Mouse (Mus musculus): ENCODE measurements around the gene Ppfibp1.
A peak's percentile ranks its signal among the peaks of the same experiment; 100 is the strongest.

Ppfibp1 gene

DNA sequence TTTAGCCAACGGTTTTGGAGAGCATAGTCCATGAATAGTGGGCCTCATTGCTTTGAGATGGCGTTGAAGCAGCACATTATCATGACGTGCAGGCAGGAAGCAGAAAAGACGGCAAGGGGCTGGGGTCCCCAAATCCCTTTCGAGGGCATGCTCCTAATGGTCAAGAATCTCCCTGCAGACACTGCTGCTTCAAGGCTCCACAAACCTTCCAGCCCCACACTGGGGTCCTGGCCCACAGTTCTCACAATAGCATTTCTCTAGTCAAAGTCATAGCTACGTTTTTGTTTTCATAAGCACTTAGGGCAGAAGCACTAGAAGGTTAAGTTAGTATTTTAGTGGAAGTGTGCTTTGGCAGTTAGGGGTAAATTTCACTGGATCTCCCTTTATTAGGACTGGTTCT is 107.6 kb downstream of the Ppfibp1 start:
- no peak for DNase-seq (ENCODE audit: low spot score)

DNA sequence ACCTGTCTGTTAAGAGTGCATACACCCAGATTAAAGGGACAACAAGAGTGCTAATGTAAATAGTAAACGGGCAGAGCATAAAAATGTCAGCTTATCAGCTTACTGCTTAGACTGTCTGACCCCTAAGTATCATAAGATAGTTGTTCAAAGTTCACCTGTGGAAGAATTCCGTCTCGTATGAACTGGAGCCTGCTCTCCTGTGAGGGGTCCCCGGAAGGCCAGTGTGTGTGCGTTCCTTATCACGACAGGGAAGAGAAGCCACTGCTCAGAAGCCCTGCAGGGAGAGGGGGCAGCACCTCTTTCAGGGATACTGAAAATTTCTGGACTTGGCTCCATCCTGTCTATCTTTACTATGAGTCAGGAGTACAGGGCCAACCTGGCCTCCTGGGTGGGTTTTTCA is 108.7 kb downstream of the Ppfibp1 start:
- DNase-seq (ENCODE audit: low spot score), result no peak

DNA sequence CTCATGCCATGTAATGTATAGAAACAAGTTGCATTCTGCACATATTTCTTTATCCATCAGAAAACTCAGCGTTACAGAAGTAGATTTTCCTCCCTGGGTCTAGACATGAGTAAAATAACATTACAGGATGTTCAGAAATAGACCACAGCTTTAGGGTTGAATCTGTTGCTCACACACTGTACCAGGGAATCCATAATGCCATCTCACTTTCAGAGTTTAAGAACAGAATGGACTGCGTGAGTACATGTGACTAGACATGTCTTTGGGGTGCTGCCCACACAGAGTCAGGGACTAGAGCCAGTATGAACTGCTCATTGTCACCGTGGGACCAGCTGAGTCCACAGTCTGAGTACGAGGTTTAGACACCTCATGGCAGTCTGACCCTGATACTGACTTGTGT is 110.4 kb downstream of the Ppfibp1 start:
- DNase-seq (ENCODE audit: low spot score), result no peak

DNA sequence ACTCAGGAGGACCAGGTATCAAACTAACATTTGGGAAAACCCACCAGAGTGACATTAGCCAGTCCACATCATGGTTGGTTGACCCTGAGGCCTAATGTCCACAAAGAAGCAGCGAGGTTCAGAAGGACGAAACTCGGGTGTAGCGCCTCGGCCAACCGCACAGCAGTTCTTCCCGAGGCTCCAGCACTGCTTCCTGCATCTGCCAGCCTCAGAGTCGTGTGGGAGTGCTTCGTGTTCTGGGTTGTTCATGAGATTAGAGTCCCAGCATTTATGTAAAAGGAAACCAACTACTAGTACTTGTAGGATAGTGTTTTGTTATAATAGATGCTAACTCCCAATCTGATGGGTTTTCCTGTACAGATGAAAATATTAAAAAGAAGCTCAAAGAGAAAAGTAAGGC is 111.0 kb downstream of the Ppfibp1 start:
- DNase-seq (ENCODE audit: low spot score), result no peak

DNA sequence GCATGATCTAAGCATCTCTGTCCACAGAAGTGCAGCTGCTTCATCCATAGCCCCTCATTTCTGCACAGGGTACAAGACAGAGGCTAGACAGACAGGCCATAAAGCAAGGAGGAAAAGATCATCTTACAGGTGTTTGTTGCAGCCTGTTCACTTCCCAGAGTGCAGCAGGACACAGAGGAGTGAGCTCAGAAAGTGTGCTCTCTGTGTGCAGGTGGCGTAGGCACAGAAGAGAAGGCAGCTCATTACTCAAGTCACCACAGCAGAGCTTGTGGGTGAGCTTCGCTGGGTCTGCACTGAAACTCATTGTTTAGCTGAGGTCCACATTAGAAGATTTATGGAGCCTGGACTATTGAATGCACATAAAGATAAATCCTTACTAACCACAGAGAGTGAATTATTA is 111.5 kb downstream of the Ppfibp1 start:
- DNase-seq (ENCODE audit: low spot score), result no peak

DNA sequence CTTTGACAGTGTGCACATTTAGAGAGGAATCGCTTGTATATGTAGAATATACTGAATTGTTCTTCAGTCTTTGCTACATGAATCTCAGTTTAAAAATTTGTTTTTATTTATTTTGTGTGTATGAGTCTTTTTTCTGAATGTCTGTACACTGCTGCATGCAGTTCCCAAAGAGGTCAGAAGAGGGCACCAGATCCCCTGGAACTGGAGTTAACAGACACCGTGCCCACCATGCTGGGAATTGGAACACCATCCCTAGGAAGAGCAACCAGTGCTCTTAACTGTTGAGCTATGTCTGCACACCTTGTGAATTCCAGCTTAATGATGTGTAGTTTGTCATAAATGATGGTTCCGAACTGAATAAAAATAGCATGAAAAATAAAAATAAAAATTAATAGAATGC is 119.9 kb downstream of the Ppfibp1 start:
- peak; percentile 45 for DNase-seq (ENCODE audit: low spot score)

DNA sequence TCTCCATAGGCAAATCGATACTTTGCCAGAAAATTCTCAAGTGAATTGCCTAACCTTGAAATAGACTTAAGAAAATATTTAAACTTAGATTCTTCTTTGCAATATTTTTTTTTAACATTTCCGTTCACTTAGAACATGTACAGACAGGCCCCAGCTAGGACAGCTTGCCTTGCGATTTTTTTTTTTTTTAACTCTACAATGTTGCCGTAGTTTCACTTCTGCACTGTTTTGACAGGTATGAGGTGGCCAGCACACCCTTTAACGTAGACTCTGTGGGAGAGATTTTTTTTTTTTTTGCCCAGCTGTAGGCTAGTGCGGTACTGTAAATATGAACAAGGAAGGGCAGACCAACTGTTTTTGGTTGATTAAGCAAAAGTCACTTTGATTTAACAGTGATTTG is 122.1 kb downstream of the Ppfibp1 start:
- DNase-seq (ENCODE audit: low spot score), result no peak

DNA sequence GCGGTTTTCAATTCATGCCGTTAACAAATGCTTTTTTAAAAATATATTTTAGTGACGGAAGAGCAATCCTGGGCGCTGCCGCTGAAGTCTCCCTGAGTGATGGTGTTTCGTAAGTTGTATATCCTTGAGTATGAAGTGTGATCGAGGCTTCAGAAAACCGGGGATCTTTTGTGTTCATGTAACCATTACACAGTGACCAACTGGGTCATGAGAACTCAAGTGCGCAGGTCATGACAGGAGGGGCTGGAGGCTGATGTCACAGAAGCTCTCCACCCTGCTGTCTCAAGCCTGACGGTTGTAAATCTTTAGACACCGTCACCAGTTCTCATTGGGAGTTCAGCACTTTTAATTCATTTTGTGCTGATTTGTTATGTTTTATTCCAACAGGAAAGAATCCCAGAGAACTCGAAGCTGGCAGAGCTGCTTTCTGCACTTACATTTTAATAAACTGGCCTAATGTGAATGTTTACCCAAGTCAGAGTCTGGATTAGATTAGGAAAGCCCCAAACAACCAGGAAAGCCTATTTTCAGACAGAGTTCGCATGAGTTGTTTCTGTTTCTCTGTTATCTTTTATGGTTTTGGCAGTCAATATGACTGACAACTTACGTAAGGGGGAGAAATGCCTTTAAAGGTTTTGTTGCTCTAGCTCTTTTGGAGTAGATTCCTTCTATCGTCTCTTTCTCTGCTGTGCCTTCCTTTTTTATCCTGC is 122.7 kb downstream of the Ppfibp1 start:
- DNase-seq (ENCODE audit: low spot score), result peak; percentile 10

DNA sequence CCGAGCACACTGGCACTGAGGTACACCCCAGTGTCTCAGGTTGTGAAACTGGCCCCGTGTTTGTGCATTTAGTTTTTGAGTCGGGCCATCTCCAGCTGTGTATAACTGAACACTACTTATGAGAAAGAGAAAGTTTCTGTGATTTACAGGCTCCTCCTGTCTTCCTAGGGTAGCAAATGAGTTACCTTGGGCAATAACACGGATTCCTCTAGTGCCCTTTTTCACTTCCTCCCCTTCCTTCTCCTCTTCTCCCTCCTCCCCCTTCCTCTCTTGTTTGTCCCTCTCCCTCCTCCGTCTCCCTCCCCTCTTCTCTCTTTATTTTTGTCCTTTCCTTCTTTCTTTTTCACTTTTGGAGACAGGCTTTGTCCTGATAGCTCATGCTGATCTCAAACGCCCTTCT is 123.3 kb downstream of the Ppfibp1 start:
- DNase-seq (ENCODE audit: low spot score), result no peak

DNA sequence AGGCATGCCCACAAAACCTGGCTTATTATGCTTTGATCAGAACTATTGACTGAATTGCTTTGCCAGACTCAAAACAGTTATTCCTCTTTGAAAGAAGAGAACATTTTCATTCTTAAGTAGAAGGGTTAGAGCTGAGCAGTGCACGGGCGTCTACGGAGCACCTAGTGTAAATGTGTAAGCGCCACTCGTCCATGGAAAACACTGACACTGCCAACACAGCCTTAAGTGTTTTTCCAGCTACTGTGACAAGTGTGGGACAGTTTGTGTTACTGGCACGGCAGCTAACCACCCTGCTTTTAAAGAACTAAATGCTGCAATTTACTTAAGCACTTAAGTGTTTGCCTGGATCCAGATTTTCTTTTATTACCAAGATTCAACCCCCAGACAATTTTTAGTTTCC is 123.7 kb downstream of the Ppfibp1 start:
- DNase-seq (ENCODE audit: low spot score), result no peak

DNA sequence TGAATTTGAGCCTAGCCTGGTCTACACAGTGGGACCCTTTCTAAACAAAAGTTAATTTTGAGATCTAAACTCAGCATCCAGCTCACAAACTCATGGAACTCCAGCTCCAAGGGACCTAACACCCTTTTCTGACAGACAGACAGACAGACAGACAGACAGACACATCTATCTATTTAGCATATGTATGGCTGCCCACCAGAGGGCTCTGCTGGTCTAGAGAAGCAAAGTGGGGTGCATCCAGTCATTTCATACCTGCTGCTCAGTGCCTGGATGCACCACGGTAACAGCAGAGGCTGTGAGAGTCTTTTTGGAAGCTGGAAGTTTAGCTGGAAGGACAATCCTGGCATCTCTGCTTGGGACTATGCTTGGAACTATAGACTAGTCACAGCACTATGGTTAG is 125.3 kb downstream of the Ppfibp1 start:
- no peak for DNase-seq (ENCODE audit: low spot score)

DNA sequence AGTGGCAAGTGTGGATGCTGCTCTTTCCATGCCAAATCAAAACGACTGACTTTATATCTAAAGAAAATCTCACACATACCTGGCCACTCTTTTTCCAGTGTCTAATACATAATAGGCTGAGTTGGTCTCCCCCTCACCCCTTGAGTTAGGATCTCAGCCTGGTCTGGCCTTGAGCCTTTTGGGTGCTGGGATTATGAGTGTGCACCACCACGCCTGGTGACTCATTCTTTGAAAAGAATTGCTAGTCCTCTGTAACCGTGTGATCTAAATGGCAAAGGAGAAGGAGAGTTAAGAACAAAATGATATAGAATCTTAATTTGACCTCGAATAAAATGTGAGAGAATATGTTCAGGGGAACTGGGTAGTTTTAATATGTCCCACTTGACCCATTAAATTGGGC is 129.6 kb downstream of the Ppfibp1 start:
- DNase-seq (ENCODE audit: low spot score), result no peak

DNA sequence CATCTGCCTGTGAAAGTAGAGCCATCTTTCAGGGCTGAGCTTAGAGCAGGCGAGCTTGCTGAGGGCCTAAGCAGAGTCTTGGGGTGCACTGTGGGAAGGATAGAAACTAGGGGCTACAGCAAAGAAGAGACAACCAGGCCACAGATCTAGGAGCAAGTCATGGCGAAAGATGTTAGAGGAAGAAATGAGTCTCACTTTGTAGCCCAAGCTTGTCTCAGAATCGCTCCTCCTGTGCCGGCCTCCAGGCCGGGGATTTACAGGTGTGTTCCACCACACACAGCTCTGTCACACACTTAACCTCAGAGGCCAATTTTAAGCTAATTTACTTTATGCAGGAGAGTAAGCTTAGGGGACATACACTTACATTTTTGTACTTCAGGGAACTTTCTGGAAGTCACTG is 130.1 kb downstream of the Ppfibp1 start:
- DNase-seq (ENCODE audit: low spot score), result no peak

DNA sequence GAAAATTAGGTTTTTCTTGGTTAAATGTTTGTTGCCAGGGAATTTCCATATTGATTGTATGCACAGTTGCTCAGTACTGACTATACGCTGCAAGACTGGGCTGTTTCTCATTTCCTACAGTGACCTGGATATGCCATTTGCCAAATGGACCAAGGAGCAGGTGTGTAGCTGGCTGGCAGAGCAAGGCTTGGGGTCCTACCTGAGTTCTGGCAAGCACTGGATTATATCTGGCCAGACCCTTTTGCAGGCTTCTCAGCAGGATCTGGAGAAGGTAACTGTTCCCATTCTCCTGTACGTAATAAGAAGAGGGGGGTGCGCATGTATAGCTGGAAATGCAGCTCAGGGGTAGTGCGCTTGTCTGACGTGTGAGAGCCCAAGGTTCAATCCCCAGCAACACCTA is 132.9 kb downstream of the Ppfibp1 start:
- DNase-seq (ENCODE audit: low spot score), result no peak

DNA sequence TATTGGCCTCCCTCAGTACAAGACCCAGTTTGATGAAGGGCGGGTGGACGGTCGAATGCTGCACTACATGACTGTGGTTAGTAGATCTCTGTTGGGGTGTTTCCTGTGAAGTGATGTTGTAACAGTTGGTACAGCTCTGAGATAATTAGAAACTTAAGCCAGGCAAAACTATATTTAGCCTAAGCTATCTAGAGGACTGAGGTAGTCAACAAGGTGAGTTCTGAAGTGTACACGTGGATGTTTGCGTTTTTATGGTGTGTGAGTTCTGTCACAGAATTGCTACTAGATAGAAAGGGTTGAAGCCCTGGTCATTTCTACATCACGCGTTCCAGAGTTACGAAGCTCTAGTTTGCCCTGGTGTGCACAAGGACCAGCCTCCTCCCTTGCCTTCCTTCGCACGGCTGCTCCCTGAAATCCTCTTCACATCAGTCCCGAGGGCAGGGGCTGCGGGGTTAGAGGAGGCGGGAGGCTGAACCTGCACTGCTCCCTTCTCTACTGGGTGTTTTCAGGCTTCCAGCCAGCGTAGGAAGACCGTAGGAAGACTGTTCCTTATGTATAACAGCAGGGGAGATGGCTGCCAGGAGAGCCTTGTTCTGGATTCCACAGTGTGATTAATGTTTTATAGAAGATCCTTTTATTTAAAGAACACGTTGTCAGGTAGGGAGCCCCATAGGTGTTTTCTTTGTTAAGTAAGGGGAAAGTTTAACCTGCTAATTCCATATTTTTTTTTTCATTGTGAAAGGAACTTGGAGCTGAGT is 134.3 kb downstream of the Ppfibp1 start:
- peak; percentile 37 for DNase-seq (ENCODE audit: low spot score)

DNA sequence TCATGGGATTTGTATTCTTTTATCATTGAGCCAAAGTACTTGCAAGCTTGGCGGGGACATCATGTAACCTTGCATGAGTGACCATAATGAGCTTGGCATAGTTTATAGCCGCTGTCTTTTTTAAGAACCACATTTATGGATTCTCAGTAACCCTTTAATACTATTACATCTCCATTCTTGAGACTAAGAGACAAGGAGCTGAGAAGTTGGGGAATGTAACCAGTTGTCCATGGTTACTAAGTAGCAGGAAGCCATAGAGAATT is 134.8 kb downstream of the Ppfibp1 start:
- DNase-seq (ENCODE audit: low spot score), result no peak

DNA sequence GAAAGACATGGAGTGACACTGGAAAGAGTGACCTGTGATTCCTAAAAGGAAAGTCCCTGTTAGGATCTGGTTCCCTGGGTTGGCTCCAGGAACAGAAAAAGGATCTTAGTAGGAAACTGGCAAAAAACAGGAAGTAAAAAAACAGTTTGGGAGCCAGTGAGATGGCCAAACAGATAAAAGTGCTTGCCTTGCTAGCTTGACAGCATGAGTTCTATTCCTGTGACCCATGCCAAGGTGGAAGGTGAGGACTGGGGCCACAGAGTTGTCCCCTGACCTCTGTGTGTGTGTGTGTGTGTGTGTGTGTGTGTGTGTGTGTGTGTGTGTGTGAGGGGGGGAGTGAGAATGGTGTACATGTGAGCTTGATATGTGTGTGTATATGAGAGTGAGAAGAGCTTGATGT is 135.3 kb downstream of the Ppfibp1 start:
- DNase-seq (ENCODE audit: low spot score), result no peak

DNA sequence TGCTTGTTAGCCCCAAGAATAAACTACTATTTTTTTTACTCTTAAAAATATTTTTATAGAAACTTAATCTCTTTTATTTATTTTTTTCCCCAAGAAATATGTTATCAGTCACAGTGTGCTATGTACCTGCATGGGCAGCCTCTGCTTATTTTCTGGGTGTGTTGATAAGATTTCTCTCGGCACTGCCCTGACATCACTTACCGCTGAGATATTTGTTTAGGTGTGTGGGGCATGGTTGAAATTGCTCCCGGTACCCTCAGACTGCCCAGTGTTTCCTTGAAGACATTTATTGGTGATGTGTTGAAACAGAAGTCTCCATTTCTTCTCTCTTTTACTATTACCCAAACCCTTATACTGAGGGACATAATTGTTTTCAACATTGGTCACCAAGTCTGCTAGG is 136.5 kb downstream of the Ppfibp1 start:
- DNase-seq (ENCODE audit: low spot score), result no peak

DNA sequence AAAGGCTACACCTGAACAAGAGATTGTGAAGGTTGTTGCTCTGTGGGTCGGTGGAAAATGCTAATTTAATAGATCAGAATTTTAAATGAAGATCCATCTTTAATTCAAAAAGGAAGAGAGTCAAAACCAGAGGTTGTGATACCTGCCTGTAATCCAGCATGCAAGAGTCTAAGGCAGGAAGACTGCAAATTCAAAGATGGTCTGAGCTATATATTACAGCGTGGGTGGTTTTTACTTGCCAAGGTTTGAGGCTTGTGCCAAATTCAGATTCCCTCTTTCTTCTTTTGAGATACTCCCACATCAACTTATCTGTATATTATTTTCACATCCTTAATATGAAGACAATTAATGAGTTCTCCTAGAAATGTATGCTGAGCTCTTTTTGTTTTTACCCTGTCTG is 140.1 kb downstream of the Ppfibp1 start:
- DNase-seq (ENCODE audit: low spot score), result no peak

DNA sequence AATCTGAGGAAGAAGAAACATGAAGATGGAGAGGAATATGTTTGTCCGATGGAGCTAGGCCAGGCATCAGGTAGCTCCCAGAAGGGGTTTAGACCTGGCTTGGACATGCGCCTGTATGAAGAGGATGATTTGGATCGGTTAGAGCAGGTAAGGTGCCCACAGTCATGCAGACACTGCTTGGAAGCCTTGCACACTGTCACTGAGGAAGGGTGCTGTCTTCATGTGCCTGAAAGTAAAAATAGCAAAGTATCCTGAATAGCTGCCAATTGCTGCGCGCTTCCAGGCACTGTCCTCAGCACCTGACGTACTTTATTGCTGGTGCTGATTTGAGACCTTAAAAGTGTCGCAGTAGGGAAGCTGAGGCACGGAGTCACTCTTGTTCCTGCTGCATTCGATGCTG is 141.3 kb downstream of the Ppfibp1 start:
- DNase-seq (ENCODE audit: low spot score), result no peak

DNA sequence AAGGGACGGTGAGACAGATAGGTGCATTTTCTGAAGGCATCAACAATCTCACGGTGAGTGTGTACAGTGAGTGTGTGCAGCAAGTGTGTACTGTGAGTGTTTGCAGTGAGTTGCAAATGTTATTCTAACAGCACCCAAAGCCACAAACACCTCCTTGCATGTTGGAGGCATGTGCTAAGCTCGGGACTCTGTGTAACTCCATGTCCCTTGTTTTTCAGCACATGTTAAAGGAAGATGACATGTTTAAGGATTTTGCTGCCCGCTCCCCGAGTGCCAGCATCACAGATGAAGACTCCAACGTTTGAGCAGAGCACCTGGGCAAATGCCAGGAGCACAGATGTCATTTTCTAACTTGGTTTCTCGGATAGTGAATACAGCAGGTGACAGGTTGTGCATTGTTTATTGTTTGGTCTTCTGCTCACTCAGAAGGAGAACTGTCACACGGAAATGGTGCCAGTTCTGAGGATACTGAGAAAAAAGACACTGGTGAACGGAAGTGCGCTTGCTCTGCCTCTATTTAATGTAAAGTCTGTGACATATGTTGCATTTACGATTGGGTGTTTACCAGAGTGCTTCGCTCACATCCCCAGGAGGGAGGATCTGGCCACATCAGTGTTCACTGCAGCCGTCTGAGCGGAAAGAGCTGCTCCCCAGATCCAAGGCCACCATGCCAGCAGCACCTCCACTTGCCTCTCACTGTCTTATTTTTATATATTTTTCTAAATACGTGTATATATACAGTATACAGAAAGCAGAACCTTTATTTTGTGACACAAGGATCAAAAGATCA is 142.0 kb downstream of the Ppfibp1 start:
- DNase-seq (ENCODE audit: low spot score), result no peak

DNA sequence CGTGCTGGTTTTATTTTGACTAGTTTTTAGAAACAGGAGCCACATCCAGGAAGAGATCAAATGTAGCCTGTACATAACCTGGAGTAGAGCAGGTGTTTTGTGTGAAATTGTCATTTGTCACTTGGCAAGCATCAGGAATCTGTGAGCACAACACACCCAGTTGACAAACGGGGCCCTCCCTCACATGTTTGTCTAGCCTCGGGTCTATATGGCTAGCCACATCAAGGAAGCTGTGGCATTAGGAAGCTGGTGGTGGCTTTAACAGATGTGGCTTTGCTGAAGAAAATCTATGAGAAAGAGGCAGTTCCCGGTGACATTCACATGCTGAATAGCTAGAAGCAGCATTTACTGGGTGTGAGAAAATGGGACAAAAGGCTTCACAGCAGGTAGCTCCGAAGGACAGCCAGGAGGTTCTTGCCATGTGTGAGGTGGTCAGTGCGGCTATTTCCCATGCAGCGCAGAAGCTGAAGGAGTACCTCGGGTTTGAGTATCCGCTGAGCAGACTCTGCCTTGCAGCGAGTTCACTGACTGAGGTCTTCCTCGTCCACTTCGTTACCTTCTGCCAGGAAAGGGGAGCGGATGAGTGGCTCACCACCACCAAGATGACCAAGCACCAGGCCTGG is 144.1 kb downstream of the Ppfibp1 start, which contains the start of gene Rep15:
Rep15 (plus strand) TSS at position 282 of the 623 bp plus-strand sequence.
- DNase-seq (ENCODE audit: low spot score), result no peak
